Comparison of ENCODE assay signal across 8 mouse cellular contexts in the genomic region with DNA sequence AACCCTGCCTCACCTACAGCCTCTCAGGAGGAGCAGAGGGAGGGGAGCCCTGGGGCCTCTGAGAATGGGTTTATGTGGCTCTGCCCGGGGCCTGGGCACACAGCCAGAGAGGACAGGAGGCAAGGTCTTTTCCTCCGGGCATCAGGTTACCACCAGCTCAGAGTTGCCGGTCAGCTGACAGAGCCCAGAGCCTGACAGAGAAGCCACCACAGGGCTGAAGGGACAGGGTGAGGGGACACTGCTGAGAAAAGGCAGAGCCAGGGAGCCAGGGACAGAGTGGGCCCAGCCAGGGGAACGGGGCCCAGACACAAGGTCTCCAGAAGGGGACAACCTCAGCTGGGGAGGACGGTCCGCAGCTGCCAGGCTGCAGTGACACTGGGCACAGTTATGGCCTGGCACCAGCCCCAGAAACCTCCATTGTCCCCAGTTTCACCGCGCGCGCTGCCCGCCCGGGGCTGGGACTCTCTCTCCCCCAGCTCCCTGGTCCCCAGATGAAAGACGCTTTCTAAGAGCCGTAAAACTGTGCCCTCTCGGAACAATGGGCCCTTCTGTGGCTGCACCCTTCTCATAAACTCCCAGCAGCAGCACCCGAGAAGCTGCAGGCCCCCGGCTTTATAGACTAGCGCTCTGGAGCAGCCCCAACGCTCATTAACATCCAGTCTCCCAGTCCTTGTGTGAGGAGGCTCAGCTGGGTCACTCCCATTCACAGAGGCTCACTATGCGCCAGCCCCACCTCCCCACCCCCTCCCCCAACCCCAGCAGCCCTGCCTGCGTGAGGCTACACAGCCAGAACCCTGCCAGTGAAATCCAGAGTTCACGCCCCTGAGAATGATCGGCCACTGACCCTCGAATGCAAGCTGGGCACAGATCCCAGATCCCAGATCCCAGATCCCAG. TPM values are rescaled to one million over a fixed set of nuclear protein-coding genes. Genes with fewer than 3 reads are reported as not detected.
A peak's percentile ranks its signal among the peaks of the same experiment; 100 is the strongest.
DNase-seq lines count a peak whose midpoint lies in the region; ATAC-seq and TF ChIP-seq lines count a peak whose summit lies in the region.

No protein-coding gene starts in this region.

- peak overlapping the region; percentile 75 for H3K27ac ChIP-seq in hindbrain, postnatal 0 days

- no peaks in the 10 kb centered on the region for H3K36me3 ChIP-seq in hindbrain, postnatal 0 days (ENCODE audit: insufficient read depth, low read length)

- H3K4me1 ChIP-seq in hindbrain, postnatal 0 days (ENCODE audit: insufficient read depth, low read length), result 0 out of 2 replicates have a peak, but pooled peaks cover 6% of the 10 kb centered on the region

- peak; percentile 85 to 93 for DNase-seq in adrenal gland, adult (ENCODE audit: inconsistent age in 2 of 2, low spot score in 1 of 2)
- peak; percentile 61 for DNase-seq in embryo, embryonic 10 days (ENCODE audit: low spot score)
- DNase-seq in gastrocnemius, postnatal 10 days, result peak; percentile 83
- DNase-seq in hindbrain, postnatal 0 days (ENCODE audit: low spot score), result peak; percentile 90
- peak; percentile 56 to 65 for DNase-seq in left cerebral cortex, adult 18-20 months (ENCODE audit: low spot score in 2 of 2)
- peak; percentile 63 to 76 for DNase-seq in lung, postnatal 4 days
- DNase-seq in skeletal muscle tissue, adult 2 months (ENCODE audit: low read depth, low spot score), result peak; percentile 90
- no peak for DNase-seq in thymus, postnatal 4 days

- H3K27me3 ChIP-seq in hindbrain, postnatal 0 days (ENCODE audit: insufficient read depth, low read length), result no peaks in the 10 kb centered on the region

- H3K4me2 ChIP-seq in hindbrain, postnatal 0 days (ENCODE audit: low read depth, low read length), result peak overlapping the region; percentile 1; the same call in 1 of the 2 replicates

- no peaks in the 10 kb centered on the region for H3K9me3 ChIP-seq in hindbrain, postnatal 0 days (ENCODE audit: low read length)

- whole genome bisulfite sequencing in hindbrain, postnatal 0 days, result 10% methylated on average over 24 of the region's 24 CpGs

- TF ChIP-seq CTCF in hindbrain, postnatal 0 days (IDR thresholded peaks at IDR 0.05; ENCODE audit: low read depth), result no peak

- ATAC-seq in hindbrain, postnatal 0 days, result peak; percentile 95

- H3K9ac ChIP-seq in hindbrain, postnatal 0 days (replicated peaks; ENCODE audit: low read length), result no peak overlapping the region

- H3K4me3 ChIP-seq in hindbrain, postnatal 0 days (ENCODE audit: low read length), result no peak overlapping the region

RNA-seq across cellular contexts. Expression of a gene that starts 7.9 kb away (rescaled TPM):
- total RNA-seq in gastrocnemius, postnatal 10 days (2021), result 10 to 100 TPM; 50.3 to 53.7 TPM
- total RNA-seq in hindbrain, postnatal 0 days (2014; rRNA removed), result 79.2 and 79.4 TPM in 2 replicates
- polyA plus RNA-seq in hindbrain, postnatal 0 days (2015; fragmentation: Nextera tagmentation; extraction: Ambion mirVana), result 22.5 and 22.6 TPM in 2 replicates
- total RNA-seq in left cerebral cortex, adult 18-20 months (2021), result 10 to 100 TPM; 56.0 to 60.5 TPM

RNA-seq across cellular contexts. Expression of a gene that starts 42.4 kb away (rescaled TPM):
- total RNA-seq in gastrocnemius, postnatal 10 days (2021), result 10 to 100 TPM; 23.4 to 30.2 TPM
- total RNA-seq in hindbrain, postnatal 0 days (2014; rRNA removed), result 58.3 and 60.3 TPM in 2 replicates
- polyA plus RNA-seq in hindbrain, postnatal 0 days (2015; fragmentation: Nextera tagmentation; extraction: Ambion mirVana), result 15.8 and 16.2 TPM in 2 replicates
- 10 to 100 TPM; 89.8 to 94.3 TPM for total RNA-seq in left cerebral cortex, adult 18-20 months (2021)
